8 mouse cellular contexts compared by ENCODE assay signal in the genomic region with DNA sequence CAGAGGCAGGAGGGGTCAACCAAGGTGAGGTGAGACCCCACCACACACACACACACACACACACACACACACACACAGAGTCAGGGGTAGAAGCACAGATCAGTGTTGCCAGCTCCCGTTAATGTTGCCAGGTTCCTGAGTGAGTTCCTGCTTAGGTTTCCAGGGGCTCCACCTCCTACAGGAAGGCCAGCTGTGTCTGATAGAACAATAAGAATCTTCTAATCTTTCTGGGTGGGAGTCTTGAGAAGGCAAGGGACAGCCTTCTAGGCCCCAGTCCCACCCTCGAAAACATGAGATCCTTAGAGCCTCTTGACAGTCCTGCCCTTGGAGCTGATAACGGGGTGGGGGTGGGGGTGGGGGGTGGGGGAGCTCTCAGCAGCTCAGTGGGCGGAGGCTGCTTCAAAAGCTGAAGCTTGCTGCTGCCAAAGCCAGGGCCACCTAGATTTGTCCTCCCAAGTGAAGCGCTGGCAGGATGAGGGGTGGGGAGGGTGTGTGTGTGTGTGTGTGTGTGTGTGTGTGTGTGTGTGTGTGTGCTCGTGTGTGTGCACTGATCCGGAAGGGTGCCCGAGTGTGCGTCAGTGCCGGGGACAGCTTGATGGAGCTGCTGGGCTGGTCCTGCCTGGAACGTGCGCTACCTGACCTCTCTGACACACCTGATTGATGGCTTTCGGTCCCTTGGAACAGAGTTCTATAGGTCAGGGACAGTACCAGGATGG. TPM values are rescaled to one million over a fixed set of nuclear protein-coding genes. Genes with fewer than 3 reads are reported as not detected.
DNase-seq lines count a peak whose midpoint lies in the region; ATAC-seq and TF ChIP-seq lines count a peak whose summit lies in the region.

No protein-coding gene starts in this region.

- TF ChIP-seq CTCF in layer of hippocampus, adult 2 months (conservative IDR thresholded peaks at IDR 0.05) = no peak

- H3K9ac ChIP-seq in forebrain, embryonic 15.5 days (replicated peaks) = peak overlapping the region; percentile 40
- no peak overlapping the region for H3K9ac ChIP-seq in hindbrain, embryonic 14.5 days
- H3K9ac ChIP-seq in liver, embryonic 12.5 days = peak overlapping the region; percentile 44; the same call in 1 of the 2 replicates
- H3K9ac ChIP-seq in stomach, embryonic 16.5 days (ENCODE audit: low read length) = no peak overlapping the region; the same call in 1 of the 2 replicates

- H3K36me3 ChIP-seq in forebrain, embryonic 15.5 days = no peaks in the 10 kb centered on the region
- H3K36me3 ChIP-seq in hindbrain, embryonic 14.5 days (replicated peaks; ENCODE audit: control insufficient read depth, insufficient read depth) = no peaks in the 10 kb centered on the region
- no peaks in the 10 kb centered on the region for H3K36me3 ChIP-seq in liver, embryonic 12.5 days
- H3K36me3 ChIP-seq in stomach, embryonic 16.5 days (ENCODE audit: control insufficient read depth, insufficient read depth, low read length) = no peaks in the 10 kb centered on the region

- 40% methylated on average over 11 of the region's 13 CpGs for WGBS in forebrain, embryonic 15.5 days
- 33% methylated on average over 13 of the region's 13 CpGs for WGBS in hindbrain, embryonic 14.5 days
- 29% methylated on average over 13 of the region's 13 CpGs for WGBS in liver, embryonic 12.5 days (ENCODE audit: insufficient replicate concordance)
- 15% methylated on average over 13 of the region's 13 CpGs for WGBS in stomach, embryonic 16.5 days

- peak overlapping the region; percentile 24; the same call in 1 of the 2 replicates for H3K4me3 ChIP-seq in layer of hippocampus, adult 2 months
- H3K4me3 ChIP-seq in forebrain, embryonic 15.5 days = peak overlapping the region; percentile 66
- H3K4me3 ChIP-seq in hindbrain, embryonic 14.5 days (replicated peaks; ENCODE audit: low read length) = no peak overlapping the region
- H3K4me3 ChIP-seq in liver, embryonic 12.5 days = no peak overlapping the region
- no peak overlapping the region for H3K4me3 ChIP-seq in stomach, embryonic 16.5 days (replicated peaks; ENCODE audit: low read length)

- H3K9me3 ChIP-seq in forebrain, embryonic 15.5 days = no peaks in the 10 kb centered on the region
- no peaks in the 10 kb centered on the region for H3K9me3 ChIP-seq in hindbrain, embryonic 14.5 days (ENCODE audit: control insufficient read depth, low read length)
- H3K9me3 ChIP-seq in liver, embryonic 12.5 days (replicated peaks) = no peaks in the 10 kb centered on the region
- no peaks in the 10 kb centered on the region for H3K9me3 ChIP-seq in stomach, embryonic 16.5 days (replicated peaks; ENCODE audit: control insufficient read depth, low read length)

- H3K27ac ChIP-seq in layer of hippocampus, adult 2 months = peak overlapping the region; percentile 84
- peak overlapping the region; percentile 73 for H3K27ac ChIP-seq in forebrain, embryonic 15.5 days (replicated peaks)
- H3K27ac ChIP-seq in hindbrain, embryonic 14.5 days = no peak overlapping the region
- peak overlapping the region; percentile 53 for H3K27ac ChIP-seq in liver, embryonic 12.5 days
- peak overlapping the region; percentile 57; the same call in 1 of the 2 replicates for H3K27ac ChIP-seq in stomach, embryonic 16.5 days (ENCODE audit: low read length)

- no peak for DNase-seq in layer of hippocampus, adult 2 months (ENCODE audit: low spot score in 2 of 2)
- DNase-seq in layer of hippocampus, adult 11-12 months (ENCODE audit: low spot score) = no peak
- no peak for DNase-seq in hindbrain, embryonic 14.5 days (ENCODE audit: low spot score)
- DNase-seq in layer of hippocampus, adult 9-10 months (ENCODE audit: low spot score) = no peak

- no peak for ATAC-seq in forebrain, embryonic 15.5 days (replicated peaks)
- ATAC-seq in hindbrain, embryonic 14.5 days (ENCODE audit: low FRiP score) = no peak
- peak; percentile 61 for ATAC-seq in liver, embryonic 12.5 days
- peak; percentile 8; the same call in 1 of the 2 replicates for ATAC-seq in stomach, embryonic 16.5 days (ENCODE audit: insufficient read depth, low FRiP score)
- no peak for ATAC-seq in activated CD4-positive, CD25-positive, alpha-beta regulatory T cell, adult 4 months

- no peaks in the 10 kb centered on the region for H3K27me3 ChIP-seq in forebrain, embryonic 15.5 days
- no peaks in the 10 kb centered on the region for H3K27me3 ChIP-seq in hindbrain, embryonic 14.5 days (ENCODE audit: control insufficient read depth, insufficient read depth, low read length)
- no peaks in the 10 kb centered on the region for H3K27me3 ChIP-seq in liver, embryonic 12.5 days (replicated peaks)
- no peaks in the 10 kb centered on the region for H3K27me3 ChIP-seq in stomach, embryonic 16.5 days (ENCODE audit: control insufficient read depth, insufficient read depth, low read length)

- peak overlapping the region; percentile 69 for H3K4me2 ChIP-seq in forebrain, embryonic 15.5 days (replicated peaks)
- peak overlapping the region; percentile 32; the same call in 1 of the 2 replicates for H3K4me2 ChIP-seq in hindbrain, embryonic 14.5 days (replicated peaks)
- peak overlapping the region; percentile 53 for H3K4me2 ChIP-seq in liver, embryonic 12.5 days
- H3K4me2 ChIP-seq in stomach, embryonic 16.5 days (ENCODE audit: low read depth, low read length) = peak overlapping the region; percentile 86

- H3K4me1 ChIP-seq in forebrain, embryonic 15.5 days = peaks cover 54% of the 10 kb centered on the region
- peaks cover 7% of the 10 kb centered on the region for H3K4me1 ChIP-seq in hindbrain, embryonic 14.5 days (replicated peaks; ENCODE audit: control insufficient read depth, insufficient read depth, low read length)
- peaks cover 79% of the 10 kb centered on the region for H3K4me1 ChIP-seq in liver, embryonic 12.5 days
- H3K4me1 ChIP-seq in stomach, embryonic 16.5 days (ENCODE audit: control insufficient read depth, insufficient read depth, low read length) = peaks cover 24% of the 10 kb centered on the region

RNA-seq across cellular contexts. Expression of gene Arl4d, which starts 3.4 kb away (rescaled TPM):
- total RNA-seq in layer of hippocampus, adult 2 months (2021) = 10 to 100 TPM; 10.6 to 16.0 TPM
- 45.8 TPM in 2 replicates for polyA plus RNA-seq in forebrain, embryonic 15.5 days (2015; fragmentation: Nextera tagmentation; extraction: Ambion mirVana)
- polyA plus RNA-seq in hindbrain, embryonic 14.5 days (2014; fragmentation: Nextera tagmentation; extraction: Ambion mirVana) = 5.6 and 5.9 TPM in 2 replicates
- 1.0 and 1.3 TPM in 2 replicates for polyA plus RNA-seq in liver, embryonic 12.5 days (2016; fragmentation: Nextera tagmentation; extraction: Ambion mirVana)
- polyA plus RNA-seq in stomach, embryonic 16.5 days (2015; fragmentation: Nextera tagmentation; extraction: Ambion mirVana) = 8.2 and 8.5 TPM in 2 replicates
- polyA plus RNA-seq in activated CD4-positive, CD25-positive, alpha-beta regulatory T cell, adult 4 months (2017; shearing (Covaris generic)) = under 1 TPM; 0.32 to 0.36 TPM

RNA-seq across cellular contexts. Expression of gene Rdm1, which starts 41.7 kb away (rescaled TPM):
- 1 to 10 TPM; 8.4 to 10.0 TPM for total RNA-seq in layer of hippocampus, adult 2 months (2021)
- 31.0 and 34.6 TPM in 2 replicates for polyA plus RNA-seq in forebrain, embryonic 15.5 days (2015; fragmentation: Nextera tagmentation; extraction: Ambion mirVana)
- polyA plus RNA-seq in hindbrain, embryonic 14.5 days (2014; fragmentation: Nextera tagmentation; extraction: Ambion mirVana) = 13.7 and 16.6 TPM in 2 replicates
- polyA plus RNA-seq in liver, embryonic 12.5 days (2016; fragmentation: Nextera tagmentation; extraction: Ambion mirVana) = 11.8 and 12.4 TPM in 2 replicates
- 39.6 and 40.8 TPM in 2 replicates for polyA plus RNA-seq in stomach, embryonic 16.5 days (2015; fragmentation: Nextera tagmentation; extraction: Ambion mirVana)
- 100 to 1,000 TPM in 1 of 2 experiments, 10 to 100 TPM in 1; 65.1 to 101 TPM for polyA plus RNA-seq in activated CD4-positive, CD25-positive, alpha-beta regulatory T cell, adult 4 months (2017; shearing (Covaris generic))

Comparison
In these comparisons a context has a peak if more than half of its experiments do, and no peak if none do; other contexts are left out.
1. H3K4me3 ChIP-seq: peak in layer of hippocampus, adult 2 months (single experiment) and forebrain, embryonic 15.5 days (single experiment); none in hindbrain, embryonic 14.5 days (single experiment), liver, embryonic 12.5 days (single experiment) and stomach, embryonic 16.5 days (single experiment).
2. ATAC-seq: peak in liver, embryonic 12.5 days (single experiment) and stomach, embryonic 16.5 days (single experiment); none in forebrain, embryonic 15.5 days (single experiment), hindbrain, embryonic 14.5 days (single experiment) and activated CD4-positive, CD25-positive, alpha-beta regulatory T cell, adult 4 months (single experiment).
3. H3K4me2 ChIP-seq: peak in every context shown above with its lines; median percentile 86 in stomach, embryonic 16.5 days; 69 in forebrain, embryonic 15.5 days; 53 in liver, embryonic 12.5 days; 32 in hindbrain, embryonic 14.5 days.
4. H3K9ac ChIP-seq: peak in forebrain, embryonic 15.5 days (single experiment) and liver, embryonic 12.5 days (single experiment); none in hindbrain, embryonic 14.5 days (single experiment) and stomach, embryonic 16.5 days (single experiment).